Mouse (Mus musculus): ENCODE measurements around the gene Slc2a1. TPM values are rescaled to one million over a fixed set of nuclear protein-coding genes. Genes with fewer than 3 reads are reported as not detected.

Slc2a1 gene
- total and polyA plus RNA-seq, 2 experiments = 6.9 to 11.1 TPM

DNA sequence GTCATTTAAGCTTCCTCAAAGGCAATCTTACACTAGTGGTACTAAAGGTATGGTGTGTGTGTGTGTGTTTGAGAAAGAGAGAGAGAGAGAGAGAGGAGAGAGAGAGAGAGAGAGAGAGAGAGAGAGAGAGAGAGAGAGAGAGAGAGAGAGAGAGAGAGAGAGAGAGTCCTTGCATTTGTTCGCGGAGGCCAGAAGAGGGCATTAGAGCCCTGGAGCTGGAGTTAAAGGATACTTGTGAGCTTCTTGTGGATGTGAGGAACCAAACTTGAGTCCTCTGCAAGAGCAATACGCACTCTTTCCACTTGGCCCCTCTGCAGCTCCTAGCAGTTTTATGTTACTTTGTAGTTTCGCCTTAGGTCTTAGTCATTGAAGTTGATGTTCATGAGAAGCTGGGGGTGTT is 54.5 kb downstream of the Slc2a1 start:
- Histone ChIP-seq H3K4me3 (ENCODE audit: insufficient read depth, low read depth, low read length) (no peak overlapping the region), H3K36me3 (ENCODE audit: control insufficient read depth, insufficient read depth, low read length) (no peaks in the 10 kb centered on the region), H3K79me2 (ENCODE audit: control insufficient read depth, insufficient read depth, low read length) (no peaks in the 10 kb centered on the region), H3K4me1 (ENCODE audit: control insufficient read depth, insufficient read depth, low read length) (no peaks in the 10 kb centered on the region), H3K27ac (replicated peaks; ENCODE audit: insufficient read depth, low read depth, low read length) (no peak overlapping the region), H3K27me3 (ENCODE audit: control insufficient read depth, insufficient read depth, low read length) (no peaks in the 10 kb centered on the region), H3K9ac (ENCODE audit: low read depth, low read length) (no peak overlapping the region)
- TF ChIP-seq POLR2A (IDR thresholded peaks at IDR 0.05; ENCODE audit: extremely low read depth, insufficient read depth, low read length) = no peak
- TF ChIP-seq CTCF (IDR thresholded peaks at IDR 0.05; ENCODE audit: low read depth, low read length) = no peak
- no peak for DNase-seq (ENCODE audit: extremely low read depth, low read depth, low spot score)
- WGBS = 83% methylated on average over 4 of the region's 4 CpGs

DNA sequence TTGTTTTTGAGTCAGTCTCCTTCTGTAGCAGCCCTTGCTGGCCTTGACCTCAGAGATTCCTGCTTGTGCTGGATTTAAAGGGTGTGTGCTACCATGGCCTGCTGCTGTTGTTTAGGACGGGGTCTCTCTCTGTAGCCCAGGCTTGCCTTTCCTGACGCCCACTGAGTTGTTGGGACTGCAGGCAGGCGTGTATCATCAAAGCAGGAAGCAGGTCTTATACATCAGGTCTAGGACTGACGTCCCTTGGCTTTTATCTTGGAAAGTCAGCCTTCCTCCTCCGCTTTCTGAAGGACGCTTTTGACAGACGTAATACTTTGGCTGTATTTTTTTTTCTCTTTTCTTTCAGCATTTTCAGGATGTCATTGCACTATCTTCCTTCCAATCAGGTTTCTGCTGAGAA is 57.4 kb downstream of the Slc2a1 start:
- Histone ChIP-seq H3K4me1 (ENCODE audit: control insufficient read depth, insufficient read depth, low read length) (no peaks in the 10 kb centered on the region), H3K27ac (replicated peaks; ENCODE audit: insufficient read depth, low read depth, low read length) (no peak overlapping the region), H3K36me3 (ENCODE audit: control insufficient read depth, insufficient read depth, low read length) (no peaks in the 10 kb centered on the region; the same call in 1 of the 2 replicates), H3K9ac (ENCODE audit: low read depth, low read length) (no peak overlapping the region), H3K79me2 (ENCODE audit: control insufficient read depth, insufficient read depth, low read length) (no peaks in the 10 kb centered on the region), H3K27me3 (ENCODE audit: control insufficient read depth, insufficient read depth, low read length) (no peaks in the 10 kb centered on the region), H3K4me3 (ENCODE audit: insufficient read depth, low read depth, low read length) (no peak overlapping the region)
- TF ChIP-seq CTCF (IDR thresholded peaks at IDR 0.05; ENCODE audit: low read depth, low read length) (no peak), POLR2A (IDR thresholded peaks at IDR 0.05; ENCODE audit: extremely low read depth, insufficient read depth, low read length) (no peak)
- 70% methylated on average over 7 of the region's 7 CpGs for WGBS
- no peak for DNase-seq (ENCODE audit: extremely low read depth, low read depth, low spot score)

DNA sequence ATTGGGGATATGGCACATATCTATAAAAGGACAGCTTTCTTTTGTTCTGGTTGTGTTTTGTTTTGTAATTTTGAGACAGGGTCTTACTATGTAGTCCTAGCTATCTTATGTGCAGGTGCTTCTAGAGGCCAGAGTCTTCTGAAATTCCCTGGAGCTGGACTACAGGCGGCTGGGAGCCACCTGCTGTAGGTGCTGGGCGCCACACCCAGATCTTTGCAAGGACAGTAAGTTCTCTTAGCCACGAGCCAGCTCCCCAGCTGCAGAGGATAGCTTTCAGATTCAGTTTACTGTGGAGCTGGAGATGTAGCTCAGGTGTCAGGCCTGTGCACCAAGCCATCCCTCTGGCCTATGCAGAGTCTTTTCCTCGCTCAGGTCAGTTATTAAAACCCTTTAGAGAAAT is 58.6 kb downstream of the Slc2a1 start:
- Histone ChIP-seq H3K4me1 (ENCODE audit: control insufficient read depth, insufficient read depth, low read length) (no peaks in the 10 kb centered on the region), H3K27ac (replicated peaks; ENCODE audit: insufficient read depth, low read depth, low read length) (no peak overlapping the region), H3K9ac (ENCODE audit: low read depth, low read length) (no peak overlapping the region), H3K79me2 (ENCODE audit: control insufficient read depth, insufficient read depth, low read length) (no peaks in the 10 kb centered on the region), H3K27me3 (ENCODE audit: control insufficient read depth, insufficient read depth, low read length) (no peaks in the 10 kb centered on the region), H3K36me3 (ENCODE audit: control insufficient read depth, insufficient read depth, low read length) (no peaks in the 10 kb centered on the region; the same call in 1 of the 2 replicates), H3K4me3 (ENCODE audit: insufficient read depth, low read depth, low read length) (no peak overlapping the region)
- no peak for TF ChIP-seq CTCF (IDR thresholded peaks at IDR 0.05; ENCODE audit: low read depth, low read length)
- no peak for TF ChIP-seq POLR2A (IDR thresholded peaks at IDR 0.05; ENCODE audit: extremely low read depth, insufficient read depth, low read length)
- 85% methylated on average over 4 of the region's 4 CpGs for WGBS
- no peak for DNase-seq (ENCODE audit: extremely low read depth, low read depth, low spot score)

DNA sequence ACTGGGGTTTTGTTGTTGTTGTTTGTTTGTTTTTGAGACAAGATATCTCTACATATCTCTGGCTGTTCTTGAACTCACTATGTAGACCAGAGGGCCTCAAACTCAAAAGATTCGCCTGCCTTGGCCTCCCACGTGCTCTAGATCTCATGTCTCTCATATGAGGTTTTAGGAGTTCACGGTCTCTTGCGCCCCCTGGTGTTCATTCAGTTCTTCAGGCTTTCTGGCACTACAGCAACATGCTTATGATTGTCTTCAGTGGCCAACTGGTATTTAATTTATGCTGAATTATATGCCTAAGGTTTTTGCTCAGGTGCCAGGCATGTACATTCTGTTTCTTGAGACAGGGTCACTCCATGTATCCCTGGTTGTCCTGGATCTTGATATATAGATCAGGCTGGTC is 59.2 kb downstream of the Slc2a1 start:
- 6% methylated on average over 4 of the region's 4 CpGs for WGBS
- no peak overlapping the region for H3K9ac ChIP-seq (ENCODE audit: low read depth, low read length)
- H3K4me1 ChIP-seq (ENCODE audit: control insufficient read depth, insufficient read depth, low read length) = peaks cover under 1% of the 10 kb centered on the region; the same call in 1 of the 2 replicates
- H3K27ac ChIP-seq (replicated peaks; ENCODE audit: insufficient read depth, low read depth, low read length) = no peak overlapping the region
- peak; percentile 64 for DNase-seq (ENCODE audit: extremely low read depth, low read depth, low spot score)
- no peak overlapping the region for H3K4me3 ChIP-seq (ENCODE audit: insufficient read depth, low read depth, low read length)
- H3K79me2 ChIP-seq (ENCODE audit: control insufficient read depth, insufficient read depth, low read length) = no peaks in the 10 kb centered on the region
- no peaks in the 10 kb centered on the region for H3K27me3 ChIP-seq (ENCODE audit: control insufficient read depth, insufficient read depth, low read length)
- H3K36me3 ChIP-seq (ENCODE audit: control insufficient read depth, insufficient read depth, low read length) = no peaks in the 10 kb centered on the region; the same call in 1 of the 2 replicates
- TF ChIP-seq CTCF (IDR thresholded peaks at IDR 0.05; ENCODE audit: low read depth, low read length) = peak; percentile 50
- TF ChIP-seq POLR2A (IDR thresholded peaks at IDR 0.05; ENCODE audit: extremely low read depth, insufficient read depth, low read length) = no peak

DNA sequence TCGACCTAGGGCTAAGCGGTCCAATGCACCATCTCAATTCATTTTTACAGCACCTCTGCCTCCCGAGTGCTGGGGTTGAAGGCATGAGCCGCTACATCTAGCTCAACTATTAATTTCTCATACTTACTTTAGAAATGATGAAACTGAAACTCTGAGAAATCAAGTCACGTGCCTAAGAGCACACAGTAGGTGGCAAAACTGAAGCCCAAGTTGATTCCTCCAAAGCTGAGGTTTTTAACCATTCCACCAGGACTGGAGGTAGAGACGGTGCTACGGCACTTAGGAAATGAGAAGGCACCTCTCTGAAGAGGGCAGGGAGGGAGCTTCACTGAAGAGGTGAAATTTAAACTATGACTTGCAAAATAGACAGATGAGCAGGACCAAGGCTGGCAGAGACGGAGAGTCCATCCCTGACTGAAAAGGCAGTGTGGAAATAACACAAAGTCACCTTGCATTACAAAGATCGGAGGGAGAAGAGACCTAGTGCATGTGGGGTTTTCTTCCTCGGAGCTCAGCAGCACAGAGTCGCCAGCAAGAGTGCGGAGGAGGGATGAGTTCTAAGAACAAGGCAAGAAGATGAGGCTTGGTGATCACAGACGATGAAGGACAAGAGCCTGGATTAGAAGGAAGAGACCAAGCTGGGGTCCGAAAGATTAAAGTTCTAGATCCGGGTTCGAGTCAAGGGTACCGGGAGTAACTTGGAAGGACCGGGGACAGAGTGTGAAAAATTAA is 64.6 kb downstream of the Slc2a1 start:
- Histone ChIP-seq H3K79me2 (ENCODE audit: control insufficient read depth, insufficient read depth, low read length) (no peaks in the 10 kb centered on the region), H3K27me3 (ENCODE audit: control insufficient read depth, insufficient read depth, low read length) (no peaks in the 10 kb centered on the region), H3K9ac (ENCODE audit: low read depth, low read length) (peak overlapping the region; percentile 85), H3K27ac (replicated peaks; ENCODE audit: insufficient read depth, low read depth, low read length) (peak overlapping the region; percentile 57), H3K4me3 (ENCODE audit: insufficient read depth, low read depth, low read length) (peak overlapping the region; percentile 73), H3K36me3 (ENCODE audit: control insufficient read depth, insufficient read depth, low read length) (no peaks in the 10 kb centered on the region; the same call in 1 of the 2 replicates), H3K4me1 (ENCODE audit: control insufficient read depth, insufficient read depth, low read length) (peaks cover 8% of the 10 kb centered on the region)
- 26% methylated on average over 18 of the region's 18 CpGs for WGBS
- peak; percentile 46 for DNase-seq (ENCODE audit: extremely low read depth, low read depth, low spot score)
- TF ChIP-seq POLR2A (IDR thresholded peaks at IDR 0.05; ENCODE audit: extremely low read depth, insufficient read depth, low read length) = no peak
- TF ChIP-seq CTCF (IDR thresholded peaks at IDR 0.05; ENCODE audit: low read depth, low read length) = no peak

DNA sequence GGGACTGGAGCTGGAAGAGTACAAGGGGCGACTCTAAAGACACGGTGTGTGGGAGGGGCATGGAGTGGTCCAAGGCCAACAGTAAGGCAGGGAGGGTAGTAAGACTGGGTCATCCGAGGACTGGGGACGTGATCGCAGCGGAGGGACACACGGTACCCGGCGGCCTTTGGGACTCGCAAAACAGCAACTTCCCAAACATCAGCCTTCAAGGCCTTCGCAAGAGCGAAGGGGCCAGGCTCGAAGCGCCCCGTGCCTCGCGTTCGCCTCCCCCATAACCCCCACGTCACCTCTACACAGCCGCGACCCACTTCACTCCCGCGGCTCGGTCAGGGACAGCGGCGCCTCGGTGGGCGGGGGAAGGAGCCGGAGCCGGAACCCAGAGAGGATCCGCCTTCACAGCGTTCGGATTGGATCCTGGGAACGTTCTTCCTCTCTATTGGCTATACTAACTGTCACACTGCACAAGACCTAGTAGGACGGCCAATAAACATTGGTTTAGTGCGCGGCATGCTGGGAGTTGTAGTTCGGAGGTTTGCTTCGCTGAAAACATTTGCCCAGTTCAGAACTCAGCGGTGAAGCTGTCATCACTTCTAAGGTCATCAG is 65.4 kb downstream of the Slc2a1 start, which contains the start of gene Zfp691:
TSS of gene Zfp691 (minus strand) at position 345 of the 603 bp plus-strand sequence.
- Histone ChIP-seq H3K27ac (replicated peaks; ENCODE audit: insufficient read depth, low read depth, low read length) (peak within 1 kb of the TSS; percentile 57), H3K4me1 (ENCODE audit: control insufficient read depth, insufficient read depth, low read length) (peaks cover 10% of the 10 kb centered on the region), H3K79me2 (ENCODE audit: control insufficient read depth, insufficient read depth, low read length) (no peaks in the 10 kb centered on the region), H3K4me3 (ENCODE audit: insufficient read depth, low read depth, low read length) (peak within 1 kb of the TSS; percentile 73), H3K27me3 (ENCODE audit: control insufficient read depth, insufficient read depth, low read length) (no peaks in the 10 kb centered on the region), H3K9ac (ENCODE audit: low read depth, low read length) (peak within 1 kb of the TSS; percentile 85), H3K36me3 (ENCODE audit: control insufficient read depth, insufficient read depth, low read length) (no peaks in the 10 kb centered on the region; the same call in 1 of the 2 replicates)
- TF ChIP-seq POLR2A (IDR thresholded peaks at IDR 0.05; ENCODE audit: extremely low read depth, insufficient read depth, low read length) (peak; percentile 82; the same call in 1 of the 2 replicates), CTCF (IDR thresholded peaks at IDR 0.05; ENCODE audit: low read depth, low read length) (no peak)
- 1% methylated on average over 40 of the region's 40 CpGs for WGBS
- DNase-seq (ENCODE audit: extremely low read depth, low read depth, low spot score) = peak; percentile 98

Data from liver, adult 2 months (tissue).